Mouse (Mus musculus) hindlimb bud, embryonic 11.5 days (tissue): ENCODE measurements around the gene Gm27021.

Experiments
- DNase-seq: peaks from one replicate; pipeline ENCODE4 v3.0.0-alpha.2; 2012; ENCODE audit warnings: low read depth, low spot score; ENCODE audit errors: extremely low spot score

Gene Gm27021

DNA sequence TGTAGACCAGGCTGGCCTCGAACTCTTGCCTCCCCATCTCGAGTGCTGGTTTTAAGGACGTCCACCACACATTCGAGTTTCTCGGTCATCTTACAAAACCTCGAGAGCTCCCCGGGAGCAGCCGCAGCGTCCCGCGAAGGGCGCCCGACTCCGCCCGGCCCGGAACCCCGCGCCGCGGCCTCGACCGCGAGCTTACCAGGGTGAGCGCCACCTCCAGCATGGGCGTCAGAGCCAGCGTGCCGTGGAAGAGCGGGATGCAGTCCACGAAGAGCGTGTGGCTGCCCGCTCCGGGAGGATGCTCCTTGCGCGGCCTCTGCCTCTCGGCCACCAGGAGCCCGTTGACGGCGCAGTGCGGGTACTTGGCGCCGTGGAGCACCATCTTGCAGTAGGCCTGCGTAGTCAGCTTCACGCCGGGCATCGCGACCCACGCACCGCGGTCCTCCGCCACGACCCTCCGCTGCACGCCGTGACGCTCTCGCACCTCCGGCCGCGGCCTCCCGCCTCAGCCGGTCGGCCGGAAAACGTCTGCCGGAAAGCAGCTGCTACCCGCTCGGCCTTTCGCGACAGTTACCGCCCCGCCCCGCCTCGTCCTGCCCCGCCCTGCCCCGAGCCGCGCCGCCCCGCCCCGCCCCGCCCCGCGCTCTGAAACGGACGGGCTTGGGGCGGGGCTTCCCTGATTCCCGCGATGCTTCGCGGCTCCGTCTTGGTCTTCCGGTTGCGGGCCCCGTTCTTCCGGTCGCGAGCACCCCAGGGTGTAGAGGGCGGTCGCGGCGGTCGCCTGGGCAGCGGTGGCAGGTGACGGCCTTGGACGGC, at the start of gene Gm27021, which contains the start of gene Cox4i1:
Gene Gm27021 (minus strand): TSS at position 519 of the 813 bp plus-strand sequence.
Gene Cox4i1 (plus strand): TSS at position 662 of the 813 bp plus-strand sequence.
- peak; percentile 44 for DNase-seq

- DNase-seq: no peak
Measured at GRCm38 (mm10) chr8:120715996-120716680, 48.3 kb upstream of the Gm27021 start.

GRCm38 (mm10) chr8:120715200-120715599, 47.3 kb upstream of the Gm27021 start:
- DNase-seq: no peak

- no peak for DNase-seq
Measured at GRCm38 (mm10) chr8:120709176-120709575, 41.3 kb upstream of the Gm27021 start.

GRCm38 (mm10) chr8:120706193-120706592, 38.3 kb upstream of the Gm27021 start:
- DNase-seq: no peak

- DNase-seq: no peak
Measured at GRCm38 (mm10) chr8:120705163-120705562, 37.3 kb upstream of the Gm27021 start.

DNA sequence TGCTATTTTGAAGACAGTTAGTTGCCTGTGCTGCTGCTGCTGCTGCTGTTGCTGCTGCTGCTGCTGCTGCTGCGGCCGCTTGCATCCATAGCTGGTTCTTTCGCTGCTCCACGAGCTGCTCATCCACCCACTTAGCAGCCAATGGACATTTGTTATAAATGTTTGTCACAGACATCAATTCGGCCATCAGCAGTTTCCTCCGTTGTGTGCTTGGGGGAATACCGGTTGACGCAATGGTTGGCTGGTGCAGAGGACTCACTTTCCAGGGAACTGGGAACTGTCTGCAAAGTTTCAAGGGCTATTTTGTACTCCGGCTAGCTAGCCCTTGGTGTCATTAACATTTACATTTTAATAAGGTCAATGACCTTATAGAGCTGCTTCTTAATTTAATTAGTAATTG, 36.3 kb upstream of the Gm27021 start:
- DNase-seq: no peak

DNA sequence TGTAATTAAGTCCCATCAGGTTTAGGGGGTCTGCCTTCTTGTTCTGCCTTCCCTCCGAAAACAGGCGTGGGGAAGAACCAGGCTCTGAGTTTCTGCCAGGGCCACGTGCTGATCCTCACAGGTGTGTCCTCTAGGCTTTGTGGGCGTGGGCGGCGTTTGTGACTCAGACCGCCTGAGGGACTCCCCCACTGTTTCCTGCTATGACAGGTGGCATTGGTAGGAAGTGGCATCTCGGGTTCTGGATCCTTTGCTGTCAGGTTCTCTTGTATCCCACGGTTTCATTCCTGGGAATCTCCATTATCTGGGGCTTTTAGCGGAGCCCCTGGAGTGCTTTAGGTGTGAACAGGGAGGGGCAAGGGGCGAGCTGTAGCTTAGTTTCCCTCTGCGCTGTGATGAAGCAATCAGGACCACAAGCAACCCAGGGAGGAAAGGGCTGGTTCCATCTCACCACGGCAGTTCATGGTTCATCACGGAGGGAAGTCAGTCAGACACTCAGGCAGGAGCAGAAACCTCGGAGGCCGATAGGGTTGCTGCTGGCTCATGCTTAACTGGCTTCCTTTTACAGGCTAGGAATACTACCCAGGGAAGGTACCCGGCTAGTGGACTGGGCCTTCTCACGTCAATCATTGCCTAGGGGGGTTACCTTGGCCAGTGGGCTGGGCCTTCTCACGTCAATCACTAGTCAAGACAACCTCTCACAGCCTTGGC, 34.0 kb upstream of the Gm27021 start:
- DNase-seq: no peak

DNA sequence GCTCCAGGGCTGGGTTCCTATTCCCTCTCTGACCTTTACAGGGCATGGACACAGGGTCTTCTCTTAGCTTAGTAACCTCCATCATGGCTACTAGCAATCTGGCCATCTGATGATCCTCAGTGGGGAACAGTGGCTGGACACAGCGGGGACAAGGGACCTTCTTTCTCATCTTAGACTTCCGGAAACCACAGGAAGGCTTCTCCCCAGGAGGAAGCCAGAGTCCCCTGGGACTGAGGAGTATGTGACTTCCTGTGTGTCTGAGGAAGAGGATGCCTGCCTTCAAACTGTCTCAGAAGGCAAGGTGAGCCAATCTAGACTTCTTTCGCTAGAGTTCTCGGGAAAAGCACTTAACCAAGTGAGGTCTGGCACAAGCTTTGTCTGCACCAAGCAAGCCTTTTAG, 32.2 kb upstream of the Gm27021 start:
- no peak for DNase-seq

DNA sequence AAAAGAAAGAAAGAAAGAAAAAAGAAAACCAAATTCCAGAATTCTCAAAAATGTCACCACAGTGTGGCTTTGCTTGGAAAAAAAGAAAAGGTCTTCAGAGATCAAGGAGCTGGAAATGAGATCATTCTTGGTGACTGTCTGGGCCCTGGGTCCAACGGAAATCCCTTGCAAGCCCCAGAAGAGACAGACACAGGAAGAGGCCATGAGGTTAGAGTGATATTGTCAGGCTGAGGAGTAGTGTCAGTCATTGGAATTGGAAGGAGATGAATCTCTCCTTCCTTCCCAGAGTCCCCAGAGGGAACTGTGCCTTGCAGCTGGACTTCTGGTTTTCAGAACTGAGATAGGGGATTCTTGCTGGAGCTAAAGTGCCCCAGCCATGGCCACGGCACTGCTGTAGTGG, 31.7 kb upstream of the Gm27021 start:
- no peak for DNase-seq

GRCm38 (mm10) chr8:120699079-120699478, 31.2 kb upstream of the Gm27021 start:
- no peak for DNase-seq

- DNase-seq: no peak
Measured at GRCm38 (mm10) chr8:120698426-120698825, 30.5 kb upstream of the Gm27021 start.

GRCm38 (mm10) chr8:120697979-120698272, 30.0 kb upstream of the Gm27021 start:
- DNase-seq: no peak

DNA sequence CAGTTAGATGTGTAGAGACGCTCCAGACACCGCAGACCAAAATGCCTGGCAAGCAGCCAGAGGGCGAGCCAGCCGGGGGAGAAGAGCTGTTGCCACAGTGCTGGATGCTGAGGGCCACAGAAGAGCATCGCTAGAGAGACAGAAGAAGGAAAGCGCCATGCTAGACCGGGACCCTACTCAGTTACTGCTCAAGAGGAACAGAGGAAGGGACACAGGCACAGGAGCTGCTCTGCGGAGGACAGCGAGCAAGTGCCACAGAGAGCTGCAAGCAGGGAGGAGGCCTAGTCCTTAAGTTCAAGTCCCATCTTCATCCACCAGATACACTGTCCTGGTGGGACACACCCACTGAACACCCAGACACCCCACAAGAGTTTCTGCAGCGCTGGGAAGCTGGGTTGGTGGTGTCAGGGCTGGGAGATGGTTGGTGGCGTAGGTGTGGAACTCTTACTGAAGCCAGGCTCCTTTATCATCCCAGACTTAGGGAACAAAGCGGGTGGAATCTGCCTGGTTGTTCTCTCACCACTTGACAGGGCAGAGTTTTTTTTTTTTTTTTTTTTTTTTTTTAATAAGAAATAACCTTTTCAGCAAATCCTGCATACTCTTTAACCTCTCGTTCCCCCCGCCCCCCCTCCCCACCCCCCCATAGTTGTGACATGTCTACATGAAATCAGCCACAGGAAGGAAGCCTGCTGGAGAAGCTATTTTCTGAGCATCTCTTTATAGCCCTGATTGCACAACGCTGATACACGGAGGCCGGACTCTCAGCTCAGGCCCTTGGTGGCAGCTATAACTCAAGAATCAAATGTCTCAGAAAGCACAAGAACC, 29.5 kb upstream of the Gm27021 start:
- DNase-seq: no peak

DNA sequence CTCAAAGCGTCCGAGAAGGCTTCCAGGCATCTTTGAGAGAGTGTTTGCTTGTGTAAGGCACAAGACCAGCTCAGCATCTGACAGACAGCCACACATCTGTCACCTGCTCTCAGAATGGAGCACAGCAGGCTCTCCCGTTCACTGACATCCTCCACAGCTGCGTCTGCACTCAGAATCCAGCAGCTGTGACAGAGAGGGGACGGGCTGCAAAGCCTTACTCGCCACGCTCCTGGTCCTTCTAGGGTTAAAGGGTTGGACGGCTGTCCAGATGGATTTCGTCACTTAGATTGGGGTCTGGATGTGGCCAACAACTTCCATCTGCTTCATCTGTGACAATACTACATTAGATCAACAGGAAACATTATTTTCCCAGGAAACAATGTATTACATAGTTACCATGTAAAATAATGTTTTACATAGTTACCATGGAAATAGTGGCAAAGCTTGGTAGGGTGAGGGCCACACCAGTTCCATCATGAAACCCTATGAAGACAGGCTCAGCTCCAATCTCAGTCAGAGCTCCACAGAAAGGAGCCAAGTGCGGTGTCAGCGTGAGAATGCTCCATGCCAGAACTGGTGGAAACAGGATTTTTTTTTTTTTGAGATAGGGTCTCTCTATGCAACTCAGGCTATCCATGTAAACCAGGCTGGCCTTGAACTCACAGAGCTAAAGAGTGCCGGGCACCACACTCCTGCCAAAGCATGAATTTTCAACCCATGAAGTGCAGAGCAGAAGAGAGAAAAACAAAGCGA, 28.7 kb upstream of the Gm27021 start:
- no peak for DNase-seq

DNA sequence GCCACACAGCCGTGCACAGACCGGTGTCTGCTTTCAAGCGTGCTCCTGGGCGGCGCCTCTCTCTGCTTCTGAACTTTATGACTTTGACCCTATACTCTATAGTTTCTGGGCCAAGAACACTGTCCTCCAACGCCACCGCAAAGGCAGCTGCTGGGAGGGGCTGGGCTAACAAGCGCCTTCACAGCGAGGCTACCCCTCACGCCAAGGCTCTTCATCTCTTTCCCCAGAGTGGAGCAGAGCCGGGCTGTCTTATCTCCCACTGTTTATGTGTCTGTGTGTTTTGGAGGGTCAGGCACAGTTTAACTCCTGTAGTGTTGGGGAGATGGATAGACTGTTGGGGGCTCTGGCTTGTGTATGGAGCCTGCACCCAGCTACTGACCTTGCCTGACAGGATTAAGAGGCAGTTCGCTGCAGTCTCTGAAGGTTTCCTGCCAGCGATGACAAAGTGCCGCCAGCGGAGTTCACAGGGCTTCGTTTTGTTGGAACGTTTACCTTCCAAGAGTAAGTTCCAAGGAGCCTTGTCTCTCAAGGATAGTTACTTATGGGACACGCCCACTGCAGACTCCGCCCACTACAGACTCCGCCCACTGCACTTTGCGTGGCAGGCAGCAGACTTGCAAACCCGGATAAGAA, 26.1 kb upstream of the Gm27021 start:
- DNase-seq: no peak

- no peak for DNase-seq
Measured at GRCm38 (mm10) chr8:120692934-120693333, 25.1 kb upstream of the Gm27021 start.

DNA sequence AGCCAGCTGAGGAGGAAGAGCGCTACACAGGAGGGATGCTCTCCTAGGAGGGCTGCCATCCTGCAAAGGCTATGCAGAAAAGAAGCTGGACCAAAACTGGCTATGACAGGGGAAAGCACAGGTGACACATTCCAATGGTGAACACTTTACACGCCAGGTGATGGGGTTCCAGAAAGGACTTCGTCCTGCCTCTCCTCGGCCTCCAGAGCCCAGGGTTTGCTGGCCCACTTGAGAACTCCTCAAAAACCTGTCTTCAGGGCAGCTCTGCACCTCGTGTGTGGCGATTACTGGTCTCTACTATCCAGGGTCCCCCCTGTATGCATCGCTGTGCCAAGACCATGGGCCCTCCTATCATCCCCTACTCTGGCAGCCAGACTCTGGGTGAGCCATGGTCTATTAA, 20.6 kb upstream of the Gm27021 start:
- DNase-seq: no peak

DNA sequence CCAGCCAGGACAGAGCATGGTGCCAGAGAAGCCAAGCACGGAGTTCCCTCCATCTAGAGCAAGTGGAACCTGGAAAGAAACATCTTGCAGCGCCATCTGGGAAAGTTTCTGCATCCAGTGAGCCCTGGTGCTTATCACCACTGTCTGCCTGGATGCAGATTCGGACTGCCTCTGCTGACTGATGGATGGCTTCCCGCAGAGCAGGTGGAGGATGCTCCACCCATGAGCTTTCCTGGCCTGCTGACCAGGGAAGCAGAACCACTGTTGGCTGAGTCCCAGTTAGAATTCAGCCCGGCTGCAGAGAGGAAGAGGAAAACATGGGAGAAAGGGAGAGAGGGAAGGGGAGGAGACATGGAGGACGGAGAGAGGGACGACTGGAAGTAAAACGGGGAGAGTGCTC, 19.9 kb upstream of the Gm27021 start:
- DNase-seq: no peak

- DNase-seq: no peak
Measured at GRCm38 (mm10) chr8:120686576-120686975, 18.7 kb upstream of the Gm27021 start.
